Mouse (Mus musculus) gastrocnemius, postnatal 14 days (tissue): ENCODE measurements at regions not wholly inside any gene's neighbourhood (a gene's known extent, or its start where the extent isn't known, plus 50 kb on each side); places are given as distances from the start of the nearest gene placed in this dataset.
A peak's percentile ranks its signal among the peaks of the same experiment; 100 is the strongest.

ENCODE experiments used
- DNase-seq: peaks from one replicate; pipeline ENCODE4 v3.0.0; 2021; ENCODE audit warnings: mixed read lengths
- intact Hi-C: fragments of 180-260 bp; cut with DNase I; formaldehyde crosslinking; loops from one replicate; pipeline ENCODE4 v1.15.1; 2025; ENCODE audit warnings: low total_unique reads

- no peak for DNase-seq
- intact Hi-C loops, result no loop called here
Observed at GRCm38 (mm10) chr10:38147421-38147820, 674.2 kb downstream of the Rfpl4b start.

- intact Hi-C loops, result no loop called here
- no peak for DNase-seq
Observed at GRCm38 (mm10) chr10:38139196-38139595, 682.4 kb downstream of the Rfpl4b start.

- intact Hi-C loops, result no loop called here
Observed at GRCm38 (mm10) chr10:38121911-38122573, 699.5 kb downstream of the Rfpl4b start.

GRCm38 (mm10) chr10:38118601-38119000 is 703.0 kb downstream of the Rfpl4b start:
- no peak for DNase-seq
- intact Hi-C loops, result no loop called here

More at GRCm38 (mm10) chr10:38121911-38122573, 699.5 kb downstream of the Rfpl4b start:
- DNase-seq, result peak; percentile 48

GRCm38 (mm10) chr10:38116516-38116915 is 705.1 kb downstream of the Rfpl4b start:
- intact Hi-C loops, result no loop called here
- DNase-seq, result no peak

DNA sequence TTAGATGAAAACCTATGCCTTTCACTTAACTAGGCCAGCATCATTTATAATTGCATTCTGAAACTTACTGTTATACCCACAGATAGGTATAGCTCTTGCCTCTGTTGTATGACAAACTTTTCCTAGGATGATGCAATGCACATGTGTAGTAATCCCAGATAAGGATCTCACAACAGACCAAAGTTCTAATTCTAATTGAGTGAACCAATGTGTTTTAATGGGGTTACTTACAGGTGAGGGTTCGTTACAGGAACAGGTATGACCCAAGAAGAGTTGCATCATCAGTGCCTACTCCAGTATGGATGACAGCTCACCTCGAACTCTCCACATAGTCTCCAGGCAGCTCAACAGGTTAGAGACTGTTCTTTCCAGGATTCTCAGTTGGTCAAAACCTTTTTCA is 707.4 kb downstream of the Rfpl4b start:
- intact Hi-C loops, result no loop called here
- no peak for DNase-seq

- intact Hi-C loops, result no loop called here
- no peak for DNase-seq
Observed at GRCm38 (mm10) chr10:38108591-38108990, 713.0 kb downstream of the Rfpl4b start.

- intact Hi-C loops, result no loop called here
- DNase-seq, result no peak
Observed at GRCm38 (mm10) chr10:38103570-38103969, 718.0 kb downstream of the Rfpl4b start.

GRCm38 (mm10) chr10:38078521-38078920 is 743.1 kb downstream of the Rfpl4b start:
- intact Hi-C loops, result no loop called here
- no peak for DNase-seq

DNA sequence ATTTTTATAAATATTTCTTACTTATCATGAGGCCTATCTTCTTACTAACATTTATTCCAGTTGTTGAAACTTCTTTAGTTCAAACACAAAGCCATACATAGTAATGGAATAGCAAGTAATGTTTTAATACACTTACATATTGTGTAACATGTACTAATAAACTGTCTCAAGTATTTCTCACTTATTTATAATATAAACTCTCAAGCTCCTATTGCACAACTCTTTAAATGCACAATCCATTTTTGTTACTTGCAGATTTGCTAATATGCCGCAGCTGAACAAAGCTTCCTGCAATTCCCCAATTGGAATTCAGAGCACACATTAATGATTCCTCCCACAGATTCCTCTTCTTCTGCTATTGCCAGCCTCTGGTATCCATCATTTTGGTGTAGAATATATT is 749.2 kb downstream of the Rfpl4b start:
- intact Hi-C loops, result no loop called here
- DNase-seq, result no peak

DNA sequence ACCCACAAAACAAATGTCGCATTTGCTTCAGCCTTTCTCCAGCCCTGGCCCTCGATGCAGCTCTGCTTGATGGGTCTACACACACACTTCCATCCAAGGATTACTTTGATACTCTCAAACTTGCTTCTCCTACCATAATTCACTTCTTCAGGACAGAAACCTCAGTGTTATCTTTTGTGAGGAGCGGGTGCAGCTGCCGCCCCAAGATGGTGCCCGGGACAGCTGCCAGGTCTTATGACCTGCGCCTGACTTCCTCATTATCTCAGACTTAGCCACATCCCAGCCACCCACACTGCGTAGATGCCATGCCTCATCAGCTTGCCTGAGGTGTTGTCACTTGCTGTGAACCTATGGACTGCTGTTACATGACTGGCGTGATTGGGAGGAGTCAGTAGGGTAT is 762.5 kb downstream of the Rfpl4b start:
- no peak for DNase-seq
- intact Hi-C loops, result no loop called here

- DNase-seq, result no peak
- intact Hi-C loops, result no loop called here
Observed at GRCm38 (mm10) chr10:38010452-38010851, 811.1 kb downstream of the Rfpl4b start.

DNA sequence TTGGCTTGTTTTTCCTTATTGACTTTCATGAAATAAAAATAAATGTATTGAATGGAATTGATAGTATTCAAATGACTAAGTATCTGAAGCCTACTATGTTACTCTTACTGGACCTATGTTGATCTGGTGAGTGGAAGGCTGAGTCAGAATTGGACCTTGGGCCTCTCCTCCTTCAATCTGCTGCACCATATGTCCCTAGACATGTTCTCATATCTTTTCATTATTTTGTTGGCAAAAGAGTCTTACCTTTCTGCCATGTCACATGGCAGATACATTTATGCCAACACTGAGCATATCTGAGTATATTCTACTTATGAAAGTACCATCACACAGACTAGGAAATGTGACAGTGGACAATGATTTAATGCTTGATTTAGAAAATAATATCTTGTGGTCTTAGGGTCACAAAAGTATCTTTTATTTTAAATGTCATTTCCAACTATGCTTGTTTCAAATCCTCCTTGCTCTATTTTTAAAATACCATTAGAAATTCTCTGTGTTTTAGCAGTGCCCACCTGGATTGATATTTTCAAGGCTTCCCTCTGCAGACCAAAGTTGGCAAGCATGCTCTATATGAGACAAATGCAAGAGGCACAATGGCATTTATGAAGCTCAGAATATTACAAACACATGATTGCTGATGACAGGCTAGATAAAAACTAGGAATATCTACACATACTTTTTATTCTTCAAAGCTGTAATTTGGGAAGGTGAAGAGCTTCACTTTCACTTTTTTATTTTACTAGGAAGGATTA is 825.7 kb downstream of the Rfpl4b start:
- intact Hi-C loops, result no loop called here
- no peak for DNase-seq

DNA sequence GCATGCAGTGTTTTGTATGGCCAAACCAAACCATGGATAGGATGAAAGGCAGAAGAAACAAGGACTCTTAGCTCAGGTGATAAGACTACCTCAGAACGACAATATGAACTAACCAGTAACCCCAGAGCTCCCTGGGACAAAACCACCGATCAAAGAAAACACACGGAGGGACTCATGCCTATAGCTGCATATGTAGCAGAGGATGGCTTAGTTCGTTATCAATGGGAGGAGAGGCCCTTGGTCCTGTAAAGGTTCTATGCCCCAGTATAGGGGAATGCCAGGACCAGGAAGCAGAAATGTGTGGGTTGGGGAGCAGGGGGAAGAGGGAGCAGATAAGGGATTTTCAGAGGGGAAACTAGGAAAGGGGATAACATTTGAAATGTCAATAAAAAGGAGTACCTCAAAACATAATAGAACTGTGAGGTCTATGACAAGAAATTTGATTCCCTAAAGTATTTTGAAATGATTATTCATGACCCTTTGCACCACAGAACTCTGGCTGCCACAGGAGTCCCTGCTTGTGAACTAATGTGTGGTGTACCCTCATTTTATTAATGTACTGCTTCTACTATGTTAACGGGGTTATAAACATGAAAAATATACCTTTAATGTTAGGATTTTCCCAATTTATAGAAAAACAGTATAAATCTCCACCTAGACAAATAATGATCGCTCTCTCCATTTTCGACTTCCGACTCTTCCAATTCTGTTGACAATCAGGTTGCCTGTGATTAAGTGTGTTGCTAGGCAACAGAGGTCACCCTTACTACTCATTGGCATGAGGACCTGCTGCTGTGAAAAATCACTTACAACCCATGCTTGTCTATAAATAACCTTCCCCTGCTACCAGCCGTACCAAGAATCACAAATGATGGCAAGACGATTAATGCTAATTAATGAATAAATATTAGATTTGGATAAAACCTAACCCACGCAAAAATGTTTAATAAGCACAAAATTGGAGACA is 833.0 kb downstream of the Rfpl4b start:
- no peak for DNase-seq
- intact Hi-C loops, result no loop called here

- no peak for DNase-seq
- intact Hi-C loops, result no loop called here
Observed at GRCm38 (mm10) chr10:37978899-37979539, 840.3 kb upstream of the Marcks start.

GRCm38 (mm10) chr10:37960051-37960450 is 821.3 kb upstream of the Marcks start:
- no peak for DNase-seq
- intact Hi-C loops, result no loop called here

- DNase-seq, result no peak
- intact Hi-C loops, result no loop called here
Observed at GRCm38 (mm10) chr10:37914780-37915179, 776.1 kb upstream of the Marcks start.

- intact Hi-C loops, result no loop called here
- DNase-seq, result no peak
Observed at GRCm38 (mm10) chr10:37911669-37912068, 772.9 kb upstream of the Marcks start.

GRCm38 (mm10) chr10:37908276-37908675 is 769.6 kb upstream of the Marcks start:
- no peak for DNase-seq
- intact Hi-C loops, result no loop called here

GRCm38 (mm10) chr10:37907731-37908130 is 769.0 kb upstream of the Marcks start:
- intact Hi-C loops, result no loop called here
- DNase-seq, result no peak
